Mouse (Mus musculus) layer of hippocampus, postnatal 10 days (tissue): ENCODE results near the gene Cdc42bpg. TPM values are rescaled to one million over a fixed set of nuclear protein-coding genes. Genes with fewer than 3 reads are reported as not detected.

Source experiments
- DNase-seq, 2 experiments: peaks; one replicate each; pipeline ENCODE4 v3.0.0; 2021; ENCODE audit warnings: low spot score in 2 of 2
- long read RNA-seq: library from polyadenylated mRNA; stranded (forward); transcript quantifications from one replicate; pipeline ENCODE4 v2.0.0, GENCODE M21; 2023
- total RNA-seq, 2 experiments: library from RNA; stranded (reverse); gene quantifications; 2 replicates each; pipeline ENCODE4 v1.2.3; 2021

Gene Cdc42bpg
- 1 to 10 TPM; 5.0 TPM for total RNA-seq
- long read RNA-seq: 0 reads

DNA sequence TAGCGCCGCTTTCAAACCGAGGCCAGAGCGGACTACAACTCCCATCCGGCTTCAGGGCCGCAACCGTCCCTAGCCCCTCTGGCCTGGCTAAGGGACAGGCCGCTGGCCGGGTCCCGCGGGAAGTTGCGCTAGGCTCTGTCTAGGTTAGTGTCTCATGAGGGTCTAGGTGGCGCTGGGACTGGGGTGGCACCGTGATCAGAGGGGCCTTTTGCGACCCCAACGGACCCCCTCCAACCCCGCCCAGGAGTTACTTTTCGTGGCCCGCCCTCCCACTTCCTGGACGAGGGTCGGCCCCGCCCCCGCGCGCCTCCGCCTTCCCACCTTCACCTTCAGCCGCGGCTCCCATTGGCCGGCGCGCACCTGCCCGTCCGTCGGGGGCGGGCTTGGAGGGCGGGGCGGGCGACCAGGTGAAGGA, at the start of gene Cdc42bpg:
Gene Cdc42bpg, plus strand, starts transcription at position 320 of the 415 bp plus-strand sequence.
- peak; percentile 54 to 74 for DNase-seq

DNA sequence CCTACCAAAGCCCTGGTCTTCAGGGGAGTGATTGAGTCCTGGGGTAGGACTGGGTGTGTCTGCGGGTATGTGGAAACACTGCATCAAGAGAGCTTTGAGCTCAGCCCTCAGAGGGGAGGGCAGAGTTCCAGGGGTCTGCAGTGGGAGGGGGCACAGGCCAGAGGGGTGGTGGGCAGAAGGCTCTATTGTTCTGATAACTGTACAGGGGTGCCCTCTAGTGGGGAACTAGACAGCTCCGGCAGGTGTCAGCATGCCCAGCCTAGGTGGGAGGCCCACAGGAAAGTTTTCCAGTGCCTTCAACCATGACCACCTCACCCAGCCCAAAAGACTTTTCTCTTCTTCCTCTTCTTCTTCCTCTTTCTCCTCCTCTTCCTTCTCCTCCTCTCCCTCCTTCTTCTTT, 45.8 kb upstream of the Cdc42bpg start:
- DNase-seq: no peak

DNA sequence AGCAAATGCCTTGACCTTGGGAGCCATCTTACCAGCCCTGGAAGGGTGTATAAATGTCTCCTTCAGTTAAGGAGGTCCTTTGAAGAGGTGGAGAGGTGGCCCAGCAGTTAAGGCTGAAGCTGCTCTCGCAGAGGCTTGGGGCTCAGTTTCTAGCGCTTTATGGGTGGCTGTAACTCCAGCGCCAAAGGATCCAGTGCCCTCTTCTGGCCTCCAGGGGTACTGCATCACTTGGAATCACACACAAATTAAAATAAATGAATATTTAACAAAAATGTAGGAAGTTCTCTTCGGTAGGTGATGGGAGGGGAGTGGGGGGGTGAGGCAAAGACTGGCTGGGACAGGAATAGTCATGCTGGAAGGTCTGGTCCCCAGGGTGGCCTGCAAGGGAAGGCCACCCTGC, 45.3 kb upstream of the Cdc42bpg start:
- no peak for DNase-seq

DNA sequence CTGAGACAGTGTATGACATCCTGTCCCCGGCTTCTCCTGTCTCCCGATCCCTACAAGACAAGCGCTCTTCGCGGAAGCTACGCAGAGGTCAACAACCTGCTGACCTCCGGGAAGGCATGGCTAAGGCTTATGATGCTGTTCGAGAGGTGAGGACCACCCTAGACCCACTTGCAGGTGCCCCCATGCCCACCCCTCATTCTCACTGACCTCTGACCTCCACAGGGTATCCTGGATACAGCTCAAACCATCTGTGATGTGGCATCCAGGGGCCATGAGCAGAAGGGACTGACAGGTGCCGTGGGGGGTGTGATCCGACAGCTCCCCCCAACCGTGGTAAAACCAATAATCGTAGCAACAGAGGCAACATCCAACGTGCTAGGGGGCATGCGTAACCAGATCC, 44.9 kb upstream of the Cdc42bpg start:
- DNase-seq: no peak

DNA sequence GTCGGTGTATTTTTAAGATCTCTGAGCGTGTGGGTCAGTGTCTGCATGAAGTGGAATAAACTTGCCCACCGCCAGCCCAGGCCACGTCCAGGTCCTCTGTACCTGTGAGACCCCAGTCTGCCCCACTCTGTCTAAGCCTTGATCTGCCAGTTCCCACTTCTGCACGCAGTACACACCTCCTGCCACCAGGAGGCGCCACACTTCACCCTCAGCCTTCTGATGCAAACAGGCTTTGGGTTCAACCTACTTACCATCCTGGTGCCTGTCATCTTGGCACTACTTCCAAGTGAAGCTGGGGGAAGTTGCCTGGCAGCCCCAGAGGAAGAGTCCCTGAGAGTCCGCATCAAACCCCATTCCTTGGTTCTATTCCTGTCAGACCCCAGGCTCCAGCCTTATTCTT, 44.0 kb upstream of the Cdc42bpg start:
- DNase-seq: peak; percentile 80 to 84

DNA sequence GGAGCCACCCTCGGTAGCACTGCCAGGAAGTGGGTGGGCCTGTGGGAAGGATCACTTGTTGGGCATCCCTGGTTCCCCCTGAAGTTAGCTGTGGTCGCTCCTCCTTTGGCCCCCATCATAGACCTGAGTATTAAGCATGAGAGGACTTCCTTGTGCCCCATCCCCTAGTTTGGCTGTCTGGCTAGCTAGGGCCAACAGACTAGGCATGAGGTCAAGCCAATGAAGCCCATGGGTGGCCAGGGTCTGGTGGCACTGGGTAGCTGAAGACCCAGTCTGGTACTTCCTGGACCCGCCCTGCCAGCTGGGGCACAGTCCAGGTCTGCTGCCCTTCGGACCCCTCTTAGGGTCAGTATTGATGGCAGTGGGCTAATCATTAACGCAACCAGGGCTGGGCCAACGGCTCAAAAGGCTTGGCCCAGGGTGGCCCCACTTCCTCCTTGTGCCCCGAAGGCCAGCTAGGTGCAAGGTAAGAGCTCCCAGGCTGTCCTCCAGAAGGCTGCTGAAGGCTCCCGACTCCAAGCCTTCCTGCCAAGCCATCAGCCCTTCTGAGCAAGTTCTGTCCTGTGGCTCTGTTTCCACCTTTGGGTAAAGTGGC, 43.3 kb upstream of the Cdc42bpg start:
- DNase-seq: no peak

DNA sequence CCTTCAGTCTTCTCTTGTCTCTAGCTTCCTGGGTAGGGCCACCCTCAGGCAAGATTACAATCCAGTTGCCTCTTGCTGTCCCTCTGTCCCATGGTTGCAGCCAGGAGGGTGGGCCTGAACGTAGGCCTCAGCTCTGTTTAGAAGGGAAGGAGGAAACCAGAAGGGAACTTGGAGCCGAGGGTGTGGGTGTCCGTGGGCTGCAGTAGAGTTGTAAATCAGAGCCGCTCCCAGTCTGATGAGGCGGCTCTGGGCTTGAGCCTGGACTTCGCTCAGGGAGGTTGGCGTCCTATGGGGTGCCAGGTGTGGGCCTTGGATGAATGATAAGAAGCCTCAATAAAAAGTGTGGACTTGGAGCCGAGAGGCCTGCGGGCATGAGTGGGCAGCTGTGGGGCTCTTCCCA, 42.1 kb upstream of the Cdc42bpg start:
- no peak for DNase-seq

DNA sequence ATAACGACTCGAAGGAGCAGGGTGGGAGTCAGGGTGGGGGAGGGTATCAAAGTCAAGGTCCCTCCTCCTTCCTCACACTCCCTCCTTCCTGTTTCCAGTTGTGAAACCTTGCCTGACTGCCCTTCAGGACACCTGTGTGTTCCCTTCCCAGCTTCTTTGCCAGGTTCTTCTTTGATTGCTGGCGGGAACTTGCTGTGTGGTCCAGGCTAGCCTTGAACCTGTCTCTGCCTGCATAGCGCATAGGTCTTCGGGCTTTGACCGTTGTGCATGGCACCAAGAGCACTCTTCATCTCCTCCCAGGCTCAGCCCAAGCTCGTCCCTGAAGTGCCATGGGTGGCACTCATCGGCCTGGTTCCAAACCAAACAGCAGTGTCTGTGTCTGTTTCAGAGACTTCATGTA, 41.3 kb upstream of the Cdc42bpg start:
- no peak for DNase-seq

DNA sequence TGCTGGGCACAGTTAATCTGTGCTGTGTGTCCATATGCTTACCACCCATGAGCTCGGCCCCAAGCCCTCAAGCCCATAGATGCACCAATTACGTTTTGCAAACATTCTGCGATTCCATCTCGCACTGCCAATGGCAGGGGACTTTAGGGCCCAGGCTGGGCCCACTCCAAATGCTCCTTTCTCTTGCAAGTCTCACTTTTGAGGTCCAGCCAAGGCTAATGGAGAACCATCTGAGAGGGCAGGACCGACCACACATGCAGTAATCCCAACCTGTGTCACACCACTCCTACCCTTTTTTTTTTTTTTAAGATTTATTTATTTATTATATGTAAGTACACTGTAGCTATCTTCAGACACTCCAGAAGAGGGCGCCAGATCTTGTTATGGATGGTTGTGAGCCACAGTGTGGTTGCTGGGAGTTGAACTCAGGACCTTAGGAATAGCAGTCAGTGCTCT, 40.5 kb upstream of the Cdc42bpg start:
- no peak for DNase-seq

DNA sequence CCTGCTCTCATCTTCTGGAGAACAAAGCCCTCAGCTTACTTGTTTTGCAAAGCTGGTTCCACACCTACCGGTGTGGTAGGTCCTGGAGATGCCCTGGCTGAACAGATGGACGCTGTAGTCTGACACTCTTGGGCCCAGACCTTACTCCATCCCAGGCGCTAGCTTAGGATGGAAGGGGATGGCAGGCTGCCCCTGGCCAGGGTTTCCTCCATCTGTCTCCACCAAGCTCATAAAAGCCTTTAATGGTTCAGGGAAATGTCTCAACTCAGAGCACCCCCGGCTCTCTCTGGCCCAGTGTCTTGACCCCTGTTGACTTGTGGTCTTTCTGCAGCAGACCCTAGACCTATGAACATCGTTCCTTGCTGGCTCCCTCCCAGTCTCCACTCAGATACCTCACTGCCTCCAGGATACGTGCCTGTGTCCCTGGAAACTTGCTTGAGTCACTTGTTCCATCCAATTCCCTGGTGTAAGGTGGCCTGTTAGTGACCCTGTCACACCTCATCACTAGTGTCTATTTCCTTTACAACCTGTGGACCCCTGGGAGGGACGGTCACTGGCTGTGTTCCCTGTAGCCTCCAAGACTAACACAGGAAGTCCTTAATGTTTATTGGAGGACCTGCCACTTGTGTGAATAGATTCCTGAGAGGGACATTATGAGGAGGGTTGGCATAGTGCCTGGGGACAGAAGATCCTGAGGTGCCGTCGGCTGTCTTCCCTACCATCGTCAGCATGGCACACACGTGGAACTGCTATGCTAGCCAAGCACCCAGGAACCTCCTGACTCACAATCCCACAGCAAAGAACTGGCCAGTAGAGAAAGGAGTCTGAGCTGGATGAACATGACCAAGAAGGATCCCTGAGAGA, 38.7 kb upstream of the Cdc42bpg start:
- no peak for DNase-seq

DNA sequence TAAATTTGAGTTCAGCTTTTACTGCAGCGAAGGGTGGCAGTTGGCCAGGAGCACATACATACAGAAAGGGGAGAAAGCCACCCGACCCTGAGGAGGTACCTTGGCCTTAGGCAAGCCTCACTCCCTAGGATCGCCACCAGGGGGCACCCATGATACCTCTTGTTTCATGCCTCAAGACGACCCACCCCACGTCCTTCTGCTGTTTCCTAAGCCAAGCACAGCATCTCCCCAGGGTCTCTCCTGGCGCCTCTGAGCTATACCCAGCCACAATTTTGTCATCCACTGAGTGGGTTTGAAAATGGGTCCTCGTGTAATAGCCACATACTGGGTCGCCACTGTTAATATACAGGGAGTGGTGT, 38.1 kb upstream of the Cdc42bpg start:
- peak; percentile 87 to 90 for DNase-seq

DNA sequence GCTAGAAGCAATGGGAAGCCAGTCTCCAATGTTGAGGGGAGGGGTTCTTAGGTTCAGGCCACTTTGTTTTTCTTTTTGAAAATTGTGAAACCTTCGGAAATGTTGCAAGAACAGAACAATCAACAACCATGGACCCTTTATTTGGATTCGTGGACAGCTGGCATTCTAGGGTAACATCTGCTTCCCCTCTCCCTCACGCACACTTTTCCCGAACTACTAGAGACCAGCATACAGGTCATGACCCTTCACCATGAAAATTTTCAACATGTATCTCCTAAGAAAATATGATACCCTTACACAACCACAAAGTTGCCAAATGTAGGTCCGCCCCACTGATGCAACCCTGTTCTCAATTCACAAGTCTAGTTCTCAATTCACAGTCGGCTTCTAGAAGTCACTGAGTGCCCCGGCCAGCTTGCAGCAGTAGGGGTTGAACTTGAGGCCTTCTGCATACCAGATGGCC, 37.6 kb upstream of the Cdc42bpg start:
- DNase-seq: no peak

DNA sequence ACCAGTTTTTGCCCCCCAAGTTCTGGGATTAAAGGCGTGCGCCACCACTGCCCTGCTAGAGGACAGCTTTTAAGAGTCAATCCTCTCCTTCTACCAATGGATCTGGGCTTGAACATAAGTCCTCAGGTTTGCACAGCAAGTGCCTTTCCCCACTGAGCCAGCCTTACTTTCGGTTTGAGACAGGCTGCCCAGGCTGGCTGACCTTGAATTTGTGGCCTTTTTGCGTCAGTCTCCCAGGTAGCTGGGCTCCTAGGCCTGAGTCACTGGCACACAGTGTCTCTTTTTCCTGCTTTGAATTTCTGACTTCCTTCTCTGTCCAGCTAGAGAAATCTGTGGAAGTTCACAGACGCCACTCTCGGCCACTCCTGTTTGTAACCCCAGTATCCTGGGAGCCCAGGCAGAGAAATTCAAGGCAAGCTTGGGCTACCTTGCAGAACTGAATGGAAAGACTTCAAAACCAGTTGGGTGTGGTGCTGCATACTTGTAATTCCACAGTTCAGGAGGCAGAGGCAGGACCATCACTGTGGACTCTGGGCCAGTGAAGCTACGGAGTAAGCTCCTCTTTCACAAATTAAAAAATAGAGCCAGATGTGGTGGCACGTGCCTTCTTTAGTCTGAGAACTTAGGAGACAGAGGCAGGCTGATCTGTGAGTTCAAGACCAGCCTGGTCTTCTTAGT, 36.3 kb upstream of the Cdc42bpg start:
- no peak for DNase-seq

DNA sequence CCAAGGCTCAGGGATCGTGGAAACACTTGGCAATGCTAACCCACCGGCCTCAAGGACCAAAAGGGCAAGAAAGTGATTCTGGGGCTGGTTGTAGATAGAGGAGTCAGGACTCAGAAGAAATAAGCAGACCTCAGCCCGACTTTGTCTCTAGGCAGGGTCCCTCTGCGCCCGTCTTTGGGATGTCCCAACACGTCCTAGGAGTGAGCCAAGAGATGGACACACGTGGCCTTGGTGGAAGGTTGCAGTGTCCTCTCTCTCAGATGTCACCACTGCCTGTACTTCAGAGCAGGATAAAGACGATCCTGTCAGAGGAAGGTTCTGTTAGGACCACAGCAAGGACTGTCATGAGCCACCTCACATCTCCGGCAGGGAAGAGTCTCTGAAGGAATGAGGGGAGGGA, 35.6 kb upstream of the Cdc42bpg start:
- no peak for DNase-seq

DNA sequence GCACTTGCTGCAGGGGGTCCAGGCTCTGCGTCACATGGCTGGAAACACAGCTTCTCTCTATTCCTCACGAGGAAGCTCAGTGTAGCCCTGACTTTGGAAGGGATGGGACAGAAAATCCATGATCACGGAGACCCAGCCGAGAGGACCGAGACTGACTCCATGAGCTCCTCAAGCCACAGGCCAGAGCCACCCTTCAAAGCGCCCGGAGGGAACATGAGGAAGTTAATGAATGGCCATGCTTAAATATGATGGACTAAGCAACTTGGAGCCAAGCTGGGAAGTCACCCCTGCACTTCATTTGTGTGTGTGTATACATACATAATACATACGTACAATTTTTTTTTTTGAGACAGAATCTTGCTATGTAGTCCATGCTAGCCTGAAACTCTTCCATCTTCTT, 35.0 kb upstream of the Cdc42bpg start:
- no peak for DNase-seq

DNA sequence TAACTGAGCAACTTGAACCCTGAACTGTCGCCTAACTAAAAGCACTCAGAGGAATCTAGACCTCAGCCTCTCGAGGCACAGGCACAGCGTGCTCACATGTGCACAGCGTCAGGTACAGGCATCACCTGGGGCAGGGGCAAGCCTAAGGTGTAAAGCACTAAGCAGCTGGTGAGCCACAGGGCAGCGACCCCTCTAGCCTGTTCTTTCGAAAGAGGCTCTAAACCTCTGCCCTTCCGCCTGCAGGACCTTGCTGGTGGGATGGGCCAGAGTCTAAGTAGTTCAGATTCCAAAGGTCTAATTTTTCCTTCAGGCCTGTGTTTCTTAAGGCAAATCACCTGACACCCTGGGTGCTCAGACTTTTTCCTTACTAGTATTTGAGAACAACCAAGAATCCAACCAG, 34.2 kb upstream of the Cdc42bpg start:
- DNase-seq: no peak

DNA sequence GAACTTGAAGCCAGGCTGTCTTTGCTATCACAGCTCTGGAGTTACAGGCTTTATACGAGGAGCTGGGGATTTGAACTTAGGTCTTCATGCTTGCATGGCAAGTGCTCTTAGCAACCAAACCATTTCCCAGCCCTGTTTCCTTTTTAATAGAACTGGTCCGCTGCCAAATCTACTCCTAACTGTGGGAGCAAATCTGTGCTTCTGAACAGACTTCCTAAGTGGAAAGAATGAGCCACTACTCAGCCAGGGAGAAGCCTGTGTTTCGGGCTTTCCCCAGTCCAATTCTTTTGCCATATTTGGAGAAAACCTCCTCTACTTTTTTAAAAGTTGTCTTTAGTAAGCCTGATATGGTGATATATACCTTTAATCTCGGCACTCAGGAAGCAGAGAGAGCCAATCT, 33.5 kb upstream of the Cdc42bpg start:
- no peak for DNase-seq

DNA sequence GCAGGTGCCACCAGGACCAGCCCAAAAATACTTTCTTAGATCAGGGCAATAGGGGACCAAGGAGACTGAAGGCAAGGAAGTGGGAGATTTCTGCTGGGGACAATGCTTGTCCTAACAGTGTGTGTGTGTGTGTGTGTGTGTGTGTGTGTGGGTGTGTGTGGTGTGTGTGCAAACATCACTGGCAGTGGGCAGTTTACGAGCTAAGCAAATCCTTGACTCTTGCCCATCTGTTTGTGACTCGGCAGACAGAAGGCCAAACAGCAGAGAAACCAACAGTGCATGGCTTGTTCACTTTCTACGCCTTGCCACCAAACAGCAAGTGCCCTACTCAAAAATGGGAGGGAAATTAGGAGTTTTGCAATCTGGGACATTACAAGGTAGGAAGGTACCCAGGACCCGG, 32.7 kb upstream of the Cdc42bpg start:
- no peak for DNase-seq

DNA sequence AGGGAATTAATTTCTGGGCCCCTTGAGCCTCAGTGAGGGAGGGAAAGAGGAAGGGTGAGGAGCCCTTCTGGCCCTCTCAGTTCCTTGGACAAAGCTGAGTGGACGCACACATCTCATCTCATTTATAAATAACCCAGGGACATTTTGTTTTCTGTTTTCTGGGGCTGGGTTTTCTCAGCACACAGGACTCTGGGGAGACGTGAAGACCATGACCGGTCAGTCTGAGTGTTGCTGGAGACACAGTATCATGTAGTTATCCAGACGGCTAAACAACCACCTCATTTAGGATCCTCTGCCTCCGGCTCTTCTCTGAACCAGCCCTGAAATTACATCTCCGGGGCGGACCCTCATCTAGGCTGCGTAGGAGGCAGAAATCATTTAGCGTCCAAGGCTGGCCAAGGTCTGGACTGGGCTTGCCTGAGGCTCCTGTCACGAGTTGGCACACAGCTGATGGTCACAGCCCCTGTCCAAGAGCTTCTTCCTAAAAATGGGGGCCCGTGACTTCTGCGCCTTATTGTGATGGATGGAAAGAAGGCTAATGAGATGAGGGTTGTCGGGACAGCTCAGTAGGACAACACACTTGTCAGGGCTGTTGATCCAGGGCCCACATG, 32.2 kb upstream of the Cdc42bpg start:
- no peak for DNase-seq

DNA sequence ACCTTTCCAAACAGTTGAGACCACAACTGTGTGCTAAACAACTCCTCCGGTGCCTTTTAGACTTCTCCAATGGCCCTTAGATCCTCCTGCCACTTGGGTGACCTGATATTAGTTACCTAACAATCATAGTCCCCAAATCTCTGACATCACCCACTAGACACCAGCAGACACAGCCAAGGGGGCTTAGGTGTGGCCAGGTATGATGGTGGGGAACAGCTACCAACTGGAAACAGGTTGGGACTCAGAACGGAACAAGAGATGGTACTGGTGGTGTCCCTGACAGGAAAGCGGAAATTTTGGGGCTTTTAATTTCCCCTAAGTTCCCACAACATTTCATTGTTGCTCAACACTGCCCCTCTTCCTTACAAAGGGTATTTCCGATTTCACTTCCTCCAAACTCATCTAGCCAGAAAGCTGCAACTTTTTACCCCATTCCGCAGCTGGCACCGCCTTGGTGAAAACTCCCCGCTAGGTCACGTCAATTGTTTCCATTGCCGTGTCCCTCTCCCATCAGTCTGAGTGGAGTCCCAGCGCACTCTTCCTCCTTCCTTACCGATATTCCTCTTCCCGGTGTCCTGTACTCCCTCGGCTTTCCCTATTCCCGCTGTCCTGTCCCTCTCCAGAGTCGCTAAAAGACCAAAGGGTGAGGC, 30.4 kb upstream of the Cdc42bpg start:
- no peak for DNase-seq
